Mouse (Mus musculus): ENCODE data around the gene Sec31a.

GRCm38 (mm10) chr5:100360296-100360695 is 55.7 kb downstream of the Sec31a start:
- TF ChIP-seq CTCF (IDR thresholded peaks at IDR 0.05; ENCODE audit: low read depth) (no peak), EP300 (IDR thresholded peaks at IDR 0.05; ENCODE audit: low read depth) (no peak)

Data from liver, embryonic 14.5 days (tissue).